Mouse (Mus musculus) ES-Bruce4 (cell line): ENCODE results near the gene Cenpa.

ENCODE experiments used
- CTCF ChIP-seq: IDR thresholded peaks from one replicate; pipeline ENCODE4 v1.8.1; 2011; ENCODE audit warnings: low read depth, low read length
- POLR2A ChIP-seq: IDR thresholded peaks from one replicate; pipeline ENCODE4 v1.8.1; 2011; ENCODE audit warnings: low read length; ENCODE audit not compliant: insufficient read depth

- TF ChIP-seq CTCF (no peak), POLR2A (no peak)
Measured at GRCm38 (mm10) chr5:30651554-30651953, 15.0 kb upstream of the Cenpa start.
